Mouse (Mus musculus): Measurements from ENCODE around the gene Arpc1a. TPM values are rescaled to one million over a fixed set of nuclear protein-coding genes. Genes with fewer than 3 reads are reported as not detected.
"Not testable (repeated sequence)": the region's sequence is repeated elsewhere in the genome, so short reads cannot be mapped to it uniquely, and the experiment has no call there.

The Arpc1a gene
- polyA plus RNA-seq, 1 experiment from 2014 or later = 54.2 TPM

GRCm38 (mm10) chr5:145118005-145118404 is 34.4 kb downstream of the Arpc1a start:
- H3K27ac ChIP-seq (replicated peaks) = no peak overlapping the region
- peaks cover 40% of the 10 kb centered on the region for H3K4me1 ChIP-seq (replicated peaks)
- ATAC-seq (ENCODE audit: insufficient read depth) = no peak
- peaks cover 8% of the 10 kb centered on the region; the same call in 1 of the 2 replicates for H3K27me3 ChIP-seq
- H3K4me2 ChIP-seq = no peak overlapping the region
- WGBS (ENCODE audit: insufficient replicate concordance) = 61% methylated on average over 6 of the region's 6 CpGs
- H3K4me3 ChIP-seq (replicated peaks) = no peak overlapping the region
- H3K36me3 ChIP-seq (replicated peaks) = peaks cover 11% of the 10 kb centered on the region
- H3K9ac ChIP-seq = no peak overlapping the region
- H3K9me3 ChIP-seq (replicated peaks) = no peaks in the 10 kb centered on the region

GRCm38 (mm10) chr5:145118461-145118860 is 34.8 kb downstream of the Arpc1a start:
- ATAC-seq (ENCODE audit: insufficient read depth) = no peak
- H3K27me3 ChIP-seq = peaks cover 8% of the 10 kb centered on the region; the same call in 1 of the 2 replicates
- H3K9me3 ChIP-seq (replicated peaks) = no peaks in the 10 kb centered on the region
- no peak overlapping the region for H3K4me2 ChIP-seq
- H3K9ac ChIP-seq = no peak overlapping the region
- peaks cover 16% of the 10 kb centered on the region for H3K36me3 ChIP-seq (replicated peaks)
- H3K4me1 ChIP-seq (replicated peaks) = peaks cover 38% of the 10 kb centered on the region
- WGBS (ENCODE audit: insufficient replicate concordance) = 74% methylated on average over 5 of the region's 5 CpGs
- no peak overlapping the region for H3K4me3 ChIP-seq (replicated peaks)
- no peak overlapping the region for H3K27ac ChIP-seq (replicated peaks)

- H3K9me3 ChIP-seq (replicated peaks) = no peaks in the 10 kb centered on the region
- WGBS (ENCODE audit: insufficient replicate concordance) = 84% methylated on average over 2 of the region's 2 CpGs
- H3K4me1 ChIP-seq (replicated peaks) = peaks cover 29% of the 10 kb centered on the region
- H3K36me3 ChIP-seq (replicated peaks) = peaks cover 25% of the 10 kb centered on the region
- H3K4me3 ChIP-seq (replicated peaks) = no peak overlapping the region
- no peak overlapping the region for H3K4me2 ChIP-seq
- ATAC-seq (ENCODE audit: insufficient read depth) = no peak
- no peak overlapping the region for H3K9ac ChIP-seq
- peaks cover 5% of the 10 kb centered on the region; the same call in 1 of the 2 replicates for H3K27me3 ChIP-seq
- no peak overlapping the region for H3K27ac ChIP-seq (replicated peaks)
These were observed 35.8 kb downstream of the Arpc1a start for GRCm38 (mm10) chr5:145119385-145119784.

- Histone ChIP-seq H3K27me3 (no peaks in the 10 kb centered on the region), H3K4me1 (replicated peaks) (peaks cover 19% of the 10 kb centered on the region), H3K36me3 (replicated peaks) (peaks cover 40% of the 10 kb centered on the region), H3K4me3 (replicated peaks) (no peak overlapping the region), H3K9ac (no peak overlapping the region), H3K9me3 (replicated peaks) (no peaks in the 10 kb centered on the region), H3K27ac (replicated peaks) (no peak overlapping the region), H3K4me2 (no peak overlapping the region)
- WGBS (ENCODE audit: insufficient replicate concordance) = 54% methylated on average over 7 of the region's 7 CpGs
- no peak for ATAC-seq (ENCODE audit: insufficient read depth)
These were observed 37.3 kb downstream of the Arpc1a start for GRCm38 (mm10) chr5:145120921-145121320.

GRCm38 (mm10) chr5:145123396-145123795 is 39.8 kb downstream of the Arpc1a start:
- no peak for ATAC-seq (ENCODE audit: insufficient read depth)
- Histone ChIP-seq H3K4me1 (replicated peaks) (no peaks in the 10 kb centered on the region), H3K9ac (no peak overlapping the region), H3K27ac (replicated peaks) (no peak overlapping the region), H3K9me3 (replicated peaks) (no peaks in the 10 kb centered on the region), H3K4me2 (no peak overlapping the region), H3K4me3 (replicated peaks) (no peak overlapping the region), H3K36me3 (replicated peaks) (peaks cover 64% of the 10 kb centered on the region), H3K27me3 (no peaks in the 10 kb centered on the region)
- 86% methylated on average over 19 of the region's 19 CpGs for WGBS (ENCODE audit: insufficient replicate concordance)

GRCm38 (mm10) chr5:145126580-145126979 is 43.0 kb downstream of the Arpc1a start:
- Histone ChIP-seq H3K9me3 (replicated peaks) (no peaks in the 10 kb centered on the region), H3K27ac (replicated peaks) (no peak overlapping the region)
- WGBS (ENCODE audit: insufficient replicate concordance) = 86% methylated on average over 9 of the region's 9 CpGs

GRCm38 (mm10) chr5:145129124-145129523 is 45.5 kb downstream of the Arpc1a start:
- H3K4me2 ChIP-seq = no peak overlapping the region
- H3K4me3 ChIP-seq (replicated peaks) = no peak overlapping the region
- no peak overlapping the region for H3K9ac ChIP-seq
- no peaks in the 10 kb centered on the region for H3K9me3 ChIP-seq (replicated peaks)
- no peak overlapping the region for H3K27ac ChIP-seq (replicated peaks)
- H3K4me1 ChIP-seq (replicated peaks) = peaks cover 6% of the 10 kb centered on the region
- no peak for ATAC-seq (ENCODE audit: insufficient read depth)
- H3K36me3 ChIP-seq (replicated peaks) = peaks cover 97% of the 10 kb centered on the region
- H3K27me3 ChIP-seq = no peaks in the 10 kb centered on the region
- 85% methylated on average over 4 of the region's 4 CpGs for WGBS (ENCODE audit: insufficient replicate concordance)

More at GRCm38 (mm10) chr5:145126580-145126979, 43.0 kb downstream of the Arpc1a start:
- Histone ChIP-seq H3K4me1 (replicated peaks) (peaks cover 6% of the 10 kb centered on the region), H3K9ac (no peak overlapping the region), H3K36me3 (replicated peaks) (peaks cover 90% of the 10 kb centered on the region), H3K4me2 (no peak overlapping the region), H3K27me3 (no peaks in the 10 kb centered on the region), H3K4me3 (replicated peaks) (no peak overlapping the region)
- ATAC-seq (ENCODE audit: insufficient read depth) = no peak

GRCm38 (mm10) chr5:145129773-145130172 is 46.1 kb downstream of the Arpc1a start:
- WGBS (ENCODE audit: insufficient replicate concordance) = 72% methylated on average over 4 of the region's 6 CpGs
- peaks cover 97% of the 10 kb centered on the region for H3K36me3 ChIP-seq (replicated peaks)
- not testable (repeated sequence) for H3K27me3 ChIP-seq; H3K4me1 ChIP-seq (replicated peaks); H3K9me3 ChIP-seq (replicated peaks); H3K9ac ChIP-seq; H3K27ac ChIP-seq (replicated peaks); H3K4me2 ChIP-seq; H3K4me3 ChIP-seq (replicated peaks); ATAC-seq (ENCODE audit: insufficient read depth)

GRCm38 (mm10) chr5:145130191-145130590 is 46.6 kb downstream of the Arpc1a start:
- peak; percentile 28; the same call in 1 of the 2 replicates for ATAC-seq (ENCODE audit: insufficient read depth)
- H3K4me3 ChIP-seq (replicated peaks) = no peak overlapping the region
- no peak overlapping the region for H3K4me2 ChIP-seq
- no peak overlapping the region for H3K27ac ChIP-seq (replicated peaks)
- H3K27me3 ChIP-seq = no peaks in the 10 kb centered on the region
- peaks cover 6% of the 10 kb centered on the region for H3K4me1 ChIP-seq (replicated peaks)
- H3K9ac ChIP-seq = no peak overlapping the region
- peaks cover 97% of the 10 kb centered on the region for H3K36me3 ChIP-seq (replicated peaks)
- no peaks in the 10 kb centered on the region for H3K9me3 ChIP-seq (replicated peaks)
- WGBS (ENCODE audit: insufficient replicate concordance) = 73% methylated on average over 11 of the region's 11 CpGs

- no peaks in the 10 kb centered on the region for H3K9me3 ChIP-seq (replicated peaks)
- ATAC-seq (ENCODE audit: insufficient read depth) = no peak
- H3K4me2 ChIP-seq = no peak overlapping the region
- H3K27me3 ChIP-seq = no peaks in the 10 kb centered on the region
- no peak overlapping the region for H3K27ac ChIP-seq (replicated peaks)
- no peak overlapping the region for H3K9ac ChIP-seq
- H3K4me1 ChIP-seq (replicated peaks) = peaks cover 6% of the 10 kb centered on the region
- no peak overlapping the region for H3K4me3 ChIP-seq (replicated peaks)
- 78% methylated on average over 3 of the region's 3 CpGs for WGBS (ENCODE audit: insufficient replicate concordance)
- peaks cover 97% of the 10 kb centered on the region for H3K36me3 ChIP-seq (replicated peaks)
These were observed 47.4 kb downstream of the Arpc1a start for GRCm38 (mm10) chr5:145130995-145131394.

- peaks cover 23% of the 10 kb centered on the region for H3K4me1 ChIP-seq (replicated peaks)
- not testable (repeated sequence) for H3K27ac ChIP-seq (replicated peaks); ATAC-seq (ENCODE audit: insufficient read depth); H3K9me3 ChIP-seq (replicated peaks); H3K27me3 ChIP-seq; H3K4me3 ChIP-seq (replicated peaks); H3K4me2 ChIP-seq; H3K9ac ChIP-seq
- H3K36me3 ChIP-seq (replicated peaks) = peaks cover 86% of the 10 kb centered on the region
- WGBS (ENCODE audit: insufficient replicate concordance) = 83% methylated on average over 6 of the region's 6 CpGs
These were observed 49.6 kb downstream of the Arpc1a start for GRCm38 (mm10) chr5:145133275-145133674.

- no peak for ATAC-seq (ENCODE audit: insufficient read depth)
- H3K36me3 ChIP-seq (replicated peaks) = peaks cover 57% of the 10 kb centered on the region
- H3K27ac ChIP-seq (replicated peaks) = peak overlapping the region; percentile 93
- WGBS (ENCODE audit: insufficient replicate concordance) = 11% methylated on average over 6 of the region's 6 CpGs
- H3K4me3 ChIP-seq (replicated peaks) = peak overlapping the region; percentile 90
- H3K27me3 ChIP-seq = no peaks in the 10 kb centered on the region
- peaks cover 46% of the 10 kb centered on the region for H3K4me1 ChIP-seq (replicated peaks)
- peak overlapping the region; percentile 80 for H3K4me2 ChIP-seq
- H3K9ac ChIP-seq = peak overlapping the region; percentile 91
- no peaks in the 10 kb centered on the region for H3K9me3 ChIP-seq (replicated peaks)
These were observed 55.2 kb downstream of the Arpc1a start for GRCm38 (mm10) chr5:145138836-145139235.

All from liver, embryonic 15.5 days (tissue).